Mouse (Mus musculus): ENCODE measurements around the gene Sap25.
A peak's percentile ranks its signal among the peaks of the same experiment; 100 is the strongest.
"Not testable (repeated sequence)": the region's sequence is repeated elsewhere in the genome, so short reads cannot be mapped to it uniquely, and the experiment has no call there.

The Sap25 gene

GRCm38 (mm10) chr5:137641054-137641453 lies at the start of gene Sap25:
TSS of gene Sap25 (plus strand) at chr5:137641334.
- no peak for DNase-seq (ENCODE audit: low spot score)

- DNase-seq (ENCODE audit: low spot score) = no peak
Measured at GRCm38 (mm10) chr5:137595921-137596320, 45.2 kb upstream of the Sap25 start.

- DNase-seq (ENCODE audit: low spot score) = no peak
Measured at GRCm38 (mm10) chr5:137596601-137597261, 44.4 kb upstream of the Sap25 start.

GRCm38 (mm10) chr5:137597625-137598024 lies 43.5 kb upstream of the Sap25 start:
- DNase-seq (ENCODE audit: low spot score) = no peak

- DNase-seq (ENCODE audit: low spot score) = no peak
Measured at GRCm38 (mm10) chr5:137598100-137598826, 42.9 kb upstream of the Sap25 start.

GRCm38 (mm10) chr5:137599600-137599999 lies 41.5 kb upstream of the Sap25 start:
- no peak for DNase-seq (ENCODE audit: low spot score)

- DNase-seq (ENCODE audit: low spot score) = no peak
Measured at GRCm38 (mm10) chr5:137600281-137600618, 40.9 kb upstream of the Sap25 start.

GRCm38 (mm10) chr5:137600619-137601364 lies 40.3 kb upstream of the Sap25 start, which contains the start of gene Mospd3:
TSS of gene Mospd3 (minus strand) at chr5:137601058.
- peak; percentile 95 for DNase-seq (ENCODE audit: low spot score)

- no peak for DNase-seq (ENCODE audit: low spot score)
Measured at GRCm38 (mm10) chr5:137601365-137601729, 39.8 kb upstream of the Sap25 start.

- no peak for DNase-seq (ENCODE audit: low spot score)
Measured at GRCm38 (mm10) chr5:137607860-137608653, 33.1 kb upstream of the Sap25 start.

- no peak for DNase-seq (ENCODE audit: low spot score)
Measured at GRCm38 (mm10) chr5:137608654-137609190, 32.4 kb upstream of the Sap25 start.

GRCm38 (mm10) chr5:137609292-137609691 lies 31.8 kb upstream of the Sap25 start:
- DNase-seq (ENCODE audit: low spot score) = no peak

GRCm38 (mm10) chr5:137610056-137610455 lies 31.1 kb upstream of the Sap25 start:
- no peak for DNase-seq (ENCODE audit: low spot score)

GRCm38 (mm10) chr5:137610548-137611244 lies 30.4 kb upstream of the Sap25 start:
- no peak for DNase-seq (ENCODE audit: low spot score)

GRCm38 (mm10) chr5:137611245-137611602 lies 29.9 kb upstream of the Sap25 start:
- no peak for DNase-seq (ENCODE audit: low spot score)

- no peak for DNase-seq (ENCODE audit: low spot score)
Measured at GRCm38 (mm10) chr5:137613076-137613475, 28.1 kb upstream of the Sap25 start.

GRCm38 (mm10) chr5:137613550-137613949 lies 27.6 kb upstream of the Sap25 start, which contains the start of gene Pcolce:
TSS of gene Pcolce (minus strand) at chr5:137613784.
- no peak for DNase-seq (ENCODE audit: low spot score)

GRCm38 (mm10) chr5:137614921-137615320 lies 26.2 kb upstream of the Sap25 start:
- DNase-seq (ENCODE audit: low spot score) = not testable (repeated sequence)

GRCm38 (mm10) chr5:137615347-137615746 lies 25.8 kb upstream of the Sap25 start:
- no peak for DNase-seq (ENCODE audit: low spot score)

GRCm38 (mm10) chr5:137623937-137624530 lies 17.1 kb upstream of the Sap25 start:
- DNase-seq (ENCODE audit: low spot score) = no peak

GRCm38 (mm10) chr5:137627991-137628390 lies 13.1 kb upstream of the Sap25 start:
- no peak for DNase-seq (ENCODE audit: low spot score)

Data from ovary, postnatal 14 days (tissue).